Mouse (Mus musculus) forebrain, embryonic 14.5 days (tissue): ENCODE data around the gene Tmem258. TPM values are rescaled to one million over a fixed set of nuclear protein-coding genes. Genes with fewer than 3 reads are reported as not detected.

Experiments
- ATAC-seq: fragments of 200-750 bp; cut with Nextera tagmentation; 2 replicates; pipeline ENCODE4 v1.8.0; 2017; ENCODE audit warnings: mild to moderate bottlenecking, moderate library complexity
- DNase-seq: peaks from one replicate; pipeline ENCODE4 v3.0.0-alpha.2; 2015; ENCODE audit warnings: low spot score
- H3K27ac ChIP-seq: fragments of 300-500 bp; sonication (generic); 2 replicates; pipeline ENCODE4 v1.5.1; 2014; ENCODE audit warnings: low read depth, mild to moderate bottlenecking, control low read depth, low read length, moderate library complexity
- H3K27me3 ChIP-seq: fragments of 300-500 bp; sonication (generic); replicated peaks from 2 replicates; pipeline ENCODE4 v1.6.1; 2014; ENCODE audit warnings: low read length, control low read depth, mixed read lengths; ENCODE audit not compliant: control insufficient read depth, insufficient read depth
- H3K36me3 ChIP-seq: fragments of 300-500 bp; sonication (generic); 2 replicates; pipeline ENCODE4 v1.6.1; 2014; ENCODE audit warnings: low read length, control low read depth; ENCODE audit not compliant: control insufficient read depth, insufficient read depth
- H3K4me1 ChIP-seq: fragments of 300-500 bp; sonication (generic); 2 replicates; pipeline ENCODE4 v1.6.1; 2014; ENCODE audit warnings: antibody characterized with exemption, low read length, control low read depth; ENCODE audit not compliant: control insufficient read depth, insufficient read depth
- H3K4me2 ChIP-seq: fragments of 300-500 bp; sonication (generic); 2 replicates; pipeline ENCODE4 v1.6.1; 2014; ENCODE audit warnings: mild to moderate bottlenecking, control low read depth, low read length
- H3K4me3 ChIP-seq: fragments of 300-500 bp; sonication (generic); 2 replicates; pipeline ENCODE4 v1.5.1; 2014; ENCODE audit warnings: low read depth, low read length, control low read depth
- H3K9ac ChIP-seq: fragments of 300-500 bp; sonication (generic); 2 replicates; pipeline ENCODE4 v1.6.1; 2014; ENCODE audit warnings: mild to moderate bottlenecking, low read length, control low read depth, moderate library complexity
- H3K9me3 ChIP-seq: fragments of 300-500 bp; sonication (generic); replicated peaks from 2 replicates; pipeline ENCODE4 v1.6.1; 2016; ENCODE audit warnings: low read length, control low read depth, mixed read lengths; ENCODE audit not compliant: control insufficient read depth
- WGBS: fragments of 180-500 bp; shearing (Covaris S2); extraction: QIAGEN DNeasy Blood & Tissue Kit; methylation state at CpG from one replicate; pipeline ENCODE4 v1.1.7; 2014; 5-methylcytosine and 5-hydroxymethylcytosine counted together
- polyA plus RNA-seq: library from polyadenylated mRNA; unstranded; fragments of >200 nt; fragmentation: Nextera tagmentation; extraction: Ambion mirVana; gene quantifications from 2 replicates; pipeline ENCODE4 v1.2.1, GENCODE M21; 2014

Gene Tmem258
- polyA plus RNA-seq, 1 experiment from 2014 or later = 505 TPM

- Histone ChIP-seq H3K27me3 (no peaks in the 10 kb centered on the region), H3K9me3 (no peaks in the 10 kb centered on the region), H3K9ac (peak overlapping the region; percentile 75), H3K4me3 (peak overlapping the region; percentile 77), H3K27ac (no peak overlapping the region), H3K36me3 (peaks cover 52% of the 10 kb centered on the region), H3K4me1 (peaks cover 13% of the 10 kb centered on the region), H3K4me2 (peak overlapping the region; percentile 65)
- peak; percentile 41 for DNase-seq
- WGBS = 2% methylated on average over 5 of the region's 5 CpGs
- ATAC-seq = 0 out of 2 replicates have a peak, but pooled peaks have one; percentile 13
Measured at GRCm38 (mm10) chr19:10204616-10205001, 795 bp downstream of the Tmem258 start.

DNA sequence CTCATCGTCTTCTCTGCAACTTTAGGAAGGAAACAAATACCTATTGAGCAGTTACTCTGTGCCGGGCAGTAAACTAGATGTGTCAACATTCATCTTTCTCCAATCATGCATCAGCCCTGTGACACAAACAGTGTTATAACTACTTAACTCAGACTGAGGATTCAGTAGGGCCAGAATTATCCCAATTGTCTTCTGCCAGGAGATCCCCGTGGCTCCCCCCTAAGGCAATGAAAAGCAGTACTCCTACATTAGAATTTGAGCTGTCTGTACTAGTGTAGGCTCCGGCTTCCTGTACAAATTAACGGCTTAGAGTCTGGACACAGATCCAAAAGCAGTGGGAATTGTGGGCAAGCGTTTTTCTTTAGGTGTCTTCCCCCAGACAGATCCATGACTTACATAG is 1.2 kb downstream of the Tmem258 start:
- peak overlapping the region; percentile 75 for H3K9ac ChIP-seq
- H3K4me2 ChIP-seq = peak overlapping the region; percentile 65
- WGBS = 68% methylated on average over 6 of the region's 6 CpGs
- peak overlapping the region; percentile 77; the same call in 1 of the 2 replicates for H3K4me3 ChIP-seq
- no peaks in the 10 kb centered on the region for H3K9me3 ChIP-seq
- ATAC-seq (no peak), DNase-seq (no peak)
- peaks cover 50% of the 10 kb centered on the region for H3K36me3 ChIP-seq
- peaks cover 13% of the 10 kb centered on the region for H3K4me1 ChIP-seq
- no peaks in the 10 kb centered on the region for H3K27me3 ChIP-seq
- no peak overlapping the region for H3K27ac ChIP-seq

GRCm38 (mm10) chr19:10208851-10209250 is 5.0 kb downstream of the Tmem258 start:
- ATAC-seq (no peak), DNase-seq (no peak)
- Histone ChIP-seq H3K9me3 (no peaks in the 10 kb centered on the region), H3K9ac (no peak overlapping the region), H3K4me3 (no peak overlapping the region), H3K4me1 (peaks cover 6% of the 10 kb centered on the region; the same call in 1 of the 2 replicates), H3K36me3 (peaks cover 50% of the 10 kb centered on the region), H3K4me2 (no peak overlapping the region), H3K27ac (no peak overlapping the region), H3K27me3 (no peaks in the 10 kb centered on the region)
- WGBS = 88% methylated on average over 3 of the region's 3 CpGs

DNA sequence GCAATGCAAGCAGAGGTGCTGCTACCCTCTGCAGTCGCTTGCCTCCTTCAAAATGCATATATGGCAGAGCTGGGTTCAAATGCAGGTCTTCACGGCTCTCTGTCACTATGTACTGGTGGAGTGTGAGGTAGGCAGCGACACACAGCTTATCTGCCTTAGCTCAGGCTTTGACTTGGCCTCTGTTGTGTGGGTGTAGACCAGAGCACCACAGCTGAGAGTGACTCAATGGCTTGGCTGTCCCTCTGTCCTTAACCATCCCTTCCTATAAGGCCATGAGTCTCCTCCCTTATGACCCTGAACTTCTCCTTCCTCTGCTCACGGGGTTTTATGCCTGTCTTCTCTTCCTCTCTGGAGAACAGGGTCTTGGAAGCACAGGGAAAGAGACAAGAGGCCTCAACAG is 7.1 kb downstream of the Tmem258 start:
- H3K4me1 ChIP-seq = no peaks in the 10 kb centered on the region
- H3K27me3 ChIP-seq = no peaks in the 10 kb centered on the region
- H3K36me3 ChIP-seq = peaks cover 50% of the 10 kb centered on the region
- no peak overlapping the region for H3K4me2 ChIP-seq
- no peak overlapping the region for H3K4me3 ChIP-seq
- no peak for DNase-seq
- H3K27ac ChIP-seq = no peak overlapping the region
- no peak overlapping the region for H3K9ac ChIP-seq
- WGBS = 92% methylated on average over 4 of the region's 4 CpGs
- ATAC-seq = no peak
- no peaks in the 10 kb centered on the region for H3K9me3 ChIP-seq

DNA sequence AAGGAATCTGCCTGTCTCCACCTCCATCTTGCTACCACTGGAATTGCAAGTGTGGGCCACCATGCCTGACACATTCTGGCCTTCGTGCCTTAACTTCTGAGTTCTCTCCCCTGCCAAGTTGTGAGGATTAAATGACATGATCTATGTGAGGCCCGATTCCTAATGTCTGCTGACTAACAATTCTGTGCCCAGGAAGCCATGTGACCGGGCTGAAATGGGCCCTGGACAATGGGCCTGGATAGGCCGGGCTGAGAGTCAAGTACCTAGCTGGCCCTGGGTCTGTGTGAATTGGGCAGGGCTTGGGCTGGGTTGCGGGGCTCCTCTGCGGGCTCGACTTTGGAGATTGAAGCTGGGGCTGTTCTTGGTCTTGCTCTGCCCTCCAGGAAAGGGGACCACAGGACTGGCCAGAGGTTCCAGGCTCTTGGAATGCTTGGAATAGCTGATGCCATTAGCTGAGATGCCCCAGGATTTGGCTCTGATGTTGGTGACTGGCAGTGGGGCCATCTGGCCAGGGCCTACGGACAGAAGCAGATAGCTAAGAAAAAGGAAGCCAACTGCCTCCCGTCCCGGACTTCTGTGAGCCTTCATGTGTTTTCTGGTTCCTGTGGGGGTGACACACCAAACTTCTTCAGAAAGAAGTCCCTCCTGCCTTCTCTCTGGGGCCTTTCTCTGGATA is 10.1 kb downstream of the Tmem258 start:
- Histone ChIP-seq H3K4me1 (no peaks in the 10 kb centered on the region), H3K36me3 (peaks cover 19% of the 10 kb centered on the region), H3K4me2 (no peak overlapping the region), H3K27ac (no peak overlapping the region), H3K27me3 (no peaks in the 10 kb centered on the region), H3K9me3 (no peaks in the 10 kb centered on the region), H3K4me3 (no peak overlapping the region), H3K9ac (no peak overlapping the region)
- DNase-seq (no peak), ATAC-seq (no peak)
- WGBS = 89% methylated on average over 10 of the region's 10 CpGs

- no peak for ATAC-seq
- no peak overlapping the region for H3K9ac ChIP-seq
- 85% methylated on average over 8 of the region's 8 CpGs for WGBS
Measured at GRCm38 (mm10) chr19:10216101-10216500, 12.3 kb downstream of the Tmem258 start.

DNA sequence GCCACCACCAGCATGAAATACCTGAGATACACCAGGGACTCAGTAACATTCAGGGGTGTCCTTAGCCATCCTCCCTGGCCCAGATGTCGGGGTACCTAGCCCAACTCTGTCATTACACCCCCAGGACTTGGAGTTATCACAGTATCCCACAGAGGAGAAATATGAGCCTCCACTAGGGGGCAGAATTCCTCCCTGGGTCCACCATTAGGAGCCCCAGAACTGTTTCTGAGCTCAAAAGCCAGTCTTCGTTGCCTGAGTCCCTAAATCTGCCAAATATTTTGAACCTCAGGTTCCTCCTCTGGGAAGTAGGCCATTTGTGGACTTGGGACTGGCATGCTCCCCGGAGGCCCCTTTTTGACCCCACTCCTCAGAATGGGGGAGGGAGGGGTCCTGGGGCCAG is 15.3 kb downstream of the Tmem258 start:
- Histone ChIP-seq H3K4me2 (no peak overlapping the region), H3K4me1 (no peaks in the 10 kb centered on the region), H3K27ac (no peak overlapping the region), H3K9ac (no peak overlapping the region), H3K36me3 (no peaks in the 10 kb centered on the region), H3K9me3 (no peaks in the 10 kb centered on the region), H3K4me3 (no peak overlapping the region), H3K27me3 (no peaks in the 10 kb centered on the region)
- ATAC-seq = no peak
- 50% methylated on average over 3 of the region's 3 CpGs for WGBS
- peak; percentile 68 for DNase-seq

More at GRCm38 (mm10) chr19:10216101-10216500, 12.3 kb downstream of the Tmem258 start:
- H3K36me3 ChIP-seq = peaks cover 5% of the 10 kb centered on the region; the same call in 1 of the 2 replicates
- H3K4me2 ChIP-seq = no peak overlapping the region
- DNase-seq = no peak
- no peak overlapping the region for H3K4me3 ChIP-seq
- no peak overlapping the region for H3K27ac ChIP-seq
- H3K4me1 ChIP-seq = no peaks in the 10 kb centered on the region
- H3K27me3 ChIP-seq = no peaks in the 10 kb centered on the region
- no peaks in the 10 kb centered on the region for H3K9me3 ChIP-seq

GRCm38 (mm10) chr19:10219593-10219992 is 15.8 kb downstream of the Tmem258 start:
- no peak for ATAC-seq

DNA sequence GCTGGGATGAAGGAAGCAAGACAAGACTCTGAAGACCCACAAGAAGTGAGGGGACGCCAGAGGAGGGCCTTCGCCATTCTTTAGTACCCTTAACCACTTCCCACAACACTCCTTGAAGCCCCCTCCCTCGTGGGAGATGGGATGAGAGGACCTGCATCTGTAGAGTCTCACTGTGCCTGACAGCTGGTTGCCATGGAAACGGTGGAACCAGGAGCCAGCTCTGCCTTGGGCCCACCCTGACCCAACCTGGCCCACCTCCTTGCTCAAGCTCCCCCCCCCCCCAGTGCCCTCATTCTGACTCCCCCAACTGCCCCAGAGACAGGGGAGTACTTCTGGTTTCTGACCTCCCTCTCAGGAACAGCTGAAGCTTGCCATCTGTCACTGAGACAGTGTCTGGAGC is 17.8 kb downstream of the Tmem258 start:
- DNase-seq (no peak), ATAC-seq (no peak)
- no peaks in the 10 kb centered on the region for H3K27me3 ChIP-seq
- H3K27ac ChIP-seq = no peak overlapping the region
- H3K4me1 ChIP-seq = no peaks in the 10 kb centered on the region
- no peaks in the 10 kb centered on the region for H3K9me3 ChIP-seq
- H3K4me3 ChIP-seq = no peak overlapping the region
- H3K36me3 ChIP-seq = no peaks in the 10 kb centered on the region
- no peak overlapping the region for H3K9ac ChIP-seq
- 58% methylated on average over 4 of the region's 4 CpGs for WGBS
- no peak overlapping the region for H3K4me2 ChIP-seq

More at GRCm38 (mm10) chr19:10219593-10219992, 15.8 kb downstream of the Tmem258 start:
- Histone ChIP-seq H3K4me2 (no peak overlapping the region), H3K9me3 (no peaks in the 10 kb centered on the region), H3K4me3 (no peak overlapping the region), H3K9ac (no peak overlapping the region), H3K4me1 (no peaks in the 10 kb centered on the region), H3K27ac (no peak overlapping the region), H3K27me3 (no peaks in the 10 kb centered on the region), H3K36me3 (no peaks in the 10 kb centered on the region)
- DNase-seq = no peak
- WGBS = 83% methylated on average over 6 of the region's 6 CpGs
